Mouse (Mus musculus) heart, embryonic 14.5 days (tissue): ENCODE measurements at regions not wholly inside any gene's neighbourhood (a gene's known extent, or its start where the extent isn't known, plus 50 kb on each side); places are given as distances from the start of the nearest gene placed in this dataset.

Source experiments
- ATAC-seq: fragments of 200-750 bp; cut with Nextera tagmentation; 2 replicates; pipeline ENCODE4 v1.8.0; 2017; ENCODE audit warnings: low read depth, moderate TSS enrichment; ENCODE audit not compliant: insufficient number of reproducible peaks, insufficient read depth, low FRiP score
- H3K27ac ChIP-seq, 2 experiments: fragments of 200-500 bp in 1 of 2; fragments of 300-500 bp in 1 of 2; sonication (generic) in 1 of 2; replicated peaks in 1 of 2; 2 replicates each; pipeline ENCODE4 v1.5.1; 2012 to 2014; ENCODE audit warnings: low read depth in 2 of 2, low read length in 2 of 2, control low read depth in 1 of 2, mild to moderate bottlenecking in 1 of 2, mixed read lengths in 1 of 2; ENCODE audit not compliant: control insufficient read depth in 1 of 2, insufficient read depth in 1 of 2
- H3K27me3 ChIP-seq: fragments of 300-500 bp; sonication (generic); 2 replicates; pipeline ENCODE4 v1.6.1; 2014; ENCODE audit warnings: mild to moderate bottlenecking, low read length, control low read depth; ENCODE audit not compliant: control insufficient read depth, insufficient read depth
- H3K36me3 ChIP-seq: fragments of 300-500 bp; sonication (generic); 2 replicates; pipeline ENCODE4 v1.6.1; 2014; ENCODE audit warnings: mild to moderate bottlenecking, control low read depth, low read length, mixed read lengths; ENCODE audit not compliant: control insufficient read depth, insufficient read depth
- H3K4me1 ChIP-seq, 2 experiments: fragments of 200-500 bp in 1 of 2; fragments of 300-500 bp in 1 of 2; sonication (generic) in 1 of 2; 2 replicates each; pipeline ENCODE4 v1.6.1; 2012 to 2014; ENCODE audit warnings: low read length in 2 of 2, control low read depth in 1 of 2, mixed read lengths in 1 of 2; ENCODE audit not compliant: control insufficient read depth in 2 of 2, insufficient read depth in 2 of 2
- H3K4me2 ChIP-seq: fragments of 300-500 bp; sonication (generic); 2 replicates; pipeline ENCODE4 v1.6.1; 2014; ENCODE audit warnings: mild to moderate bottlenecking, low read length
- H3K4me3 ChIP-seq, 2 experiments: fragments of 200-500 bp in 1 of 2; fragments of 300-500 bp in 1 of 2; sonication (generic) in 1 of 2; 2 replicates each; pipeline ENCODE4 v1.5.1; 2012 to 2014; ENCODE audit warnings: low read length in 2 of 2, mild to moderate bottlenecking in 2 of 2, control low read depth in 1 of 2, low read depth in 1 of 2, moderate library complexity in 1 of 2; ENCODE audit not compliant: control insufficient read depth in 1 of 2, insufficient read depth in 1 of 2
- H3K9ac ChIP-seq: fragments of 300-500 bp; sonication (generic); 2 replicates; pipeline ENCODE4 v1.6.1; 2014; ENCODE audit warnings: mild to moderate bottlenecking, low read length
- H3K9me3 ChIP-seq: fragments of 300-500 bp; sonication (generic); 2 replicates; pipeline ENCODE4 v1.6.1; 2016; ENCODE audit warnings: low read length, control low read depth; ENCODE audit not compliant: control insufficient read depth
- WGBS: fragments of 180-500 bp; shearing (Covaris S2); extraction: QIAGEN DNeasy Blood & Tissue Kit; methylation state at CpG from one replicate; pipeline ENCODE4 v1.1.7; 2014; 5-methylcytosine and 5-hydroxymethylcytosine counted together

GRCm38 (mm10) chr8:86331383-86331782 is 249.1 kb downstream of the Abcc12 start:
- Histone ChIP-seq H3K27me3 (no peaks in the 10 kb centered on the region), H3K36me3 (no peaks in the 10 kb centered on the region), H3K27ac (no peak overlapping the region), H3K9me3 (no peaks in the 10 kb centered on the region), H3K4me2 (no peak overlapping the region), H3K4me3 (no peak overlapping the region), H3K9ac (no peak overlapping the region), H3K4me1 (peaks cover 0 to 2% of the 10 kb centered on the region in 2 experiments; a peak in 1 of 4 replicates)
- 70% methylated on average over 6 of the region's 6 CpGs for WGBS
- no peak for ATAC-seq

GRCm38 (mm10) chr8:86328626-86329025 is 251.9 kb downstream of the Abcc12 start:
- H3K9ac ChIP-seq = no peak overlapping the region
- ATAC-seq = no peak
- H3K4me1 ChIP-seq = peaks cover 0 to 2% of the 10 kb centered on the region in 2 experiments; a peak in 1 of 4 replicates
- H3K9me3 ChIP-seq = no peaks in the 10 kb centered on the region
- no peaks in the 10 kb centered on the region for H3K36me3 ChIP-seq
- WGBS = 49% methylated on average over 7 of the region's 7 CpGs
- H3K27me3 ChIP-seq = no peaks in the 10 kb centered on the region
- no peak overlapping the region for H3K4me3 ChIP-seq
- H3K4me2 ChIP-seq = no peak overlapping the region
- H3K27ac ChIP-seq = no peak overlapping the region

DNA sequence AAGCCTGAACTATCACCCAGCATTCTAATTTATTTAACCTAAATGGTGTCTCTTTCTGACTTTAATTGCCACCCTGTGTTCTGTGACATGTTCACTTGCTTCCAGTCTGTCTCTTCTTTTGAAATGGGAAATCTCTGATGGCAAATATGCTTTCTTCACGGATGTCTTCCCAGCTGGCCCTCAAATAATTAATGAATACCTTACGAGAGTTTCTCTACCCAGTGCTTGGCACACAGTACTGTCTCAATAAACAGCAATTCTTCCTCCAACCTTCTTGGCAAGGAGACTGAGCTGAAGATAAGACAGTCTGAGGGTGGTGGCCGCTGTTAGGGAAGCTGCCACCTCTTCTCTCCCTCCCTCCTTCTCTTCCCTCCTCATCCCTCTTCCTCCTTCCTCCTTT is 252.5 kb downstream of the Abcc12 start:
- H3K9ac ChIP-seq = no peak overlapping the region
- no peaks in the 10 kb centered on the region for H3K27me3 ChIP-seq
- 79% methylated on average over 3 of the region's 3 CpGs for WGBS
- H3K4me3 ChIP-seq = no peak overlapping the region
- no peak overlapping the region for H3K27ac ChIP-seq
- H3K4me2 ChIP-seq = no peak overlapping the region
- H3K9me3 ChIP-seq = no peaks in the 10 kb centered on the region
- ATAC-seq = no peak
- H3K4me1 ChIP-seq = peaks cover 0 to 2% of the 10 kb centered on the region in 2 experiments; a peak in 1 of 4 replicates
- no peaks in the 10 kb centered on the region for H3K36me3 ChIP-seq

- no peak for ATAC-seq
Measured at GRCm38 (mm10) chr8:86325040-86325439, 255.4 kb downstream of the Abcc12 start.

GRCm38 (mm10) chr8:86324542-86324941 is 255.9 kb downstream of the Abcc12 start:
- Histone ChIP-seq H3K9ac (no peak overlapping the region), H3K4me1 (no peaks in the 10 kb centered on the region), H3K27me3 (no peaks in the 10 kb centered on the region), H3K9me3 (no peaks in the 10 kb centered on the region), H3K4me2 (no peak overlapping the region), H3K4me3 (no peak overlapping the region), H3K36me3 (no peaks in the 10 kb centered on the region), H3K27ac (no peak overlapping the region)
- ATAC-seq = no peak
- 77% methylated on average over 4 of the region's 4 CpGs for WGBS

More at GRCm38 (mm10) chr8:86325040-86325439, 255.4 kb downstream of the Abcc12 start:
- no peaks in the 10 kb centered on the region for H3K27me3 ChIP-seq
- no peaks in the 10 kb centered on the region for H3K36me3 ChIP-seq
- H3K4me3 ChIP-seq = no peak overlapping the region
- 56% methylated on average over 7 of the region's 7 CpGs for WGBS
- H3K9ac ChIP-seq = no peak overlapping the region
- H3K4me2 ChIP-seq = no peak overlapping the region
- H3K4me1 ChIP-seq = no peaks in the 10 kb centered on the region
- H3K9me3 ChIP-seq = no peaks in the 10 kb centered on the region
- no peak overlapping the region for H3K27ac ChIP-seq

GRCm38 (mm10) chr8:86323823-86324222 is 256.7 kb downstream of the Abcc12 start:
- H3K36me3 ChIP-seq = no peaks in the 10 kb centered on the region
- no peaks in the 10 kb centered on the region for H3K9me3 ChIP-seq
- H3K4me1 ChIP-seq = no peaks in the 10 kb centered on the region
- no peak overlapping the region for H3K27ac ChIP-seq
- no peak overlapping the region for H3K4me2 ChIP-seq
- 34% methylated on average over 2 of the region's 2 CpGs for WGBS
- no peak overlapping the region for H3K4me3 ChIP-seq
- H3K9ac ChIP-seq = no peak overlapping the region
- H3K27me3 ChIP-seq = no peaks in the 10 kb centered on the region
- no peak for ATAC-seq

DNA sequence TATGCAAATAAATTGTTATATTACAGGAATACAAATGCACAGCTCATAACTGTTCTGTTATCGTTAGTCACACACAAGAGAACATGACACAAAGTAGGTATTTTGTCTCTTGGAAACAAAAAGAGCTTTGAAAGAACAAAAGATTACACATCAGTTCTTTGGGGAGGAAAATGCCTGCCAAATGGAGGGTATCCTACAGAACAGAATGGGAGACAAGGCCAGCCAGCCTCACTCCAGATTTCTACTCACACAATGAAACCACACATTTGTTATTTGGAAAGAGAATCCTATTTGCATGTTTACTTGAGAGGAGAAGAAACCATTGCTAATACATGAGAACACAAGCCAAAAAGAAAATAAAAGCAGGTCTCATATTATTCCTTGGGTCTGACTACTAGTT is 258.0 kb downstream of the Abcc12 start:
- no peak for ATAC-seq
- H3K27ac ChIP-seq = no peak overlapping the region
- no peak overlapping the region for H3K4me3 ChIP-seq
- H3K9me3 ChIP-seq = no peaks in the 10 kb centered on the region
- H3K4me2 ChIP-seq = no peak overlapping the region
- H3K36me3 ChIP-seq = no peaks in the 10 kb centered on the region
- no peak overlapping the region for H3K9ac ChIP-seq
- no peaks in the 10 kb centered on the region for H3K4me1 ChIP-seq
- WGBS = 78% methylated on average over 1 of the region's 1 CpGs
- no peaks in the 10 kb centered on the region for H3K27me3 ChIP-seq

GRCm38 (mm10) chr8:86320938-86321337 is 259.5 kb downstream of the Abcc12 start:
- Histone ChIP-seq H3K36me3 (no peaks in the 10 kb centered on the region), H3K9me3 (no peaks in the 10 kb centered on the region), H3K4me1 (no peaks in the 10 kb centered on the region; a peak in 1 of 4 replicates), H3K27me3 (no peaks in the 10 kb centered on the region), H3K27ac (no peak overlapping the region), H3K4me2 (no peak overlapping the region), H3K4me3 (no peak overlapping the region), H3K9ac (no peak overlapping the region)
- 81% methylated on average over 3 of the region's 3 CpGs for WGBS
- ATAC-seq = no peak
